ENCODE assay signal across 15 mouse cellular contexts in genomic region chr10:69936443-69937067, GRCm38 (mm10).
"Had no signal": no experiment of that assay in that cellular context is flagged by ENCODE, and none has a peak within 500 bp of the region (broad histone marks: within the 10 kb centered on the region; RNA-seq: fewer than 3 reads in every experiment).

No protein-coding gene starts in this region.

- H3K27ac ChIP-seq: limb, embryonic 15.5 days; liver, embryonic 12.5 days; midbrain, embryonic 10.5 days; neural tube, embryonic 15.5 days had no signal

- H3K9me3 ChIP-seq: limb, embryonic 15.5 days; liver, embryonic 12.5 days; midbrain, embryonic 10.5 days; neural tube, embryonic 15.5 days had no signal

- DNase-seq: layer of hippocampus, adult 9-11 months; layer of hippocampus, postnatal 36 days; lung, embryonic 14.5 days; lung, postnatal 10 days; lung, postnatal 4 days; midbrain, embryonic 14.5 days; spleen, adult 18-20 months; thymus, adult 2 months; thymus, postnatal 25 days had no signal

- ATAC-seq: inflammation-experienced regulatory T-cells, adult 6 months; liver, embryonic 12.5 days had no signal

- H3K4me1 ChIP-seq: limb, embryonic 15.5 days; liver, embryonic 12.5 days; neural tube, embryonic 15.5 days had no signal

- H3K4me3 ChIP-seq: limb, embryonic 15.5 days; liver, embryonic 12.5 days; midbrain, embryonic 10.5 days; myocyte; neural tube, embryonic 15.5 days had no signal

- H3K4me2 ChIP-seq: limb, embryonic 15.5 days; liver, embryonic 12.5 days; lung, embryonic 14.5 days; neural tube, embryonic 15.5 days had no signal

- H3K27me3 ChIP-seq: limb, embryonic 15.5 days; liver, embryonic 12.5 days; neural tube, embryonic 15.5 days had no signal

- H3K36me3 ChIP-seq: liver, embryonic 12.5 days had no signal

- H3K9ac ChIP-seq: limb, embryonic 15.5 days; liver, embryonic 12.5 days; lung, embryonic 14.5 days; neural tube, embryonic 15.5 days had no signal
